Mouse (Mus musculus) brain, embryonic 14.5 days (tissue): ENCODE data around the gene Kirrel3.

Experiments
- CTCF ChIP-seq: fragments of 200-500 bp; IDR thresholded peaks from 2 replicates; pipeline ENCODE4 v1.5.1; 2012; ENCODE audit warnings: inconsistent platforms, mild to moderate bottlenecking, moderate library complexity, borderline replicate concordance; ENCODE audit not compliant: insufficient read depth, insufficient read length; ENCODE audit errors: extremely low read depth
- POLR2A ChIP-seq: fragments of 200-500 bp; IDR thresholded peaks from 2 replicates; pipeline ENCODE4 v1.6.1; 2012; ENCODE audit warnings: mild to moderate bottlenecking, inconsistent platforms, borderline replicate concordance; ENCODE audit not compliant: poor library complexity, insufficient read depth, insufficient read length, severe bottlenecking; ENCODE audit errors: extremely low read depth

- TF ChIP-seq POLR2A (no peak), CTCF (no peak)
These were observed 492.0 kb downstream of the Kirrel3 start for GRCm38 (mm10) chr9:34977700-34978099.
